Mouse (Mus musculus): Measurements from ENCODE around the gene Rnf10.

DNA sequence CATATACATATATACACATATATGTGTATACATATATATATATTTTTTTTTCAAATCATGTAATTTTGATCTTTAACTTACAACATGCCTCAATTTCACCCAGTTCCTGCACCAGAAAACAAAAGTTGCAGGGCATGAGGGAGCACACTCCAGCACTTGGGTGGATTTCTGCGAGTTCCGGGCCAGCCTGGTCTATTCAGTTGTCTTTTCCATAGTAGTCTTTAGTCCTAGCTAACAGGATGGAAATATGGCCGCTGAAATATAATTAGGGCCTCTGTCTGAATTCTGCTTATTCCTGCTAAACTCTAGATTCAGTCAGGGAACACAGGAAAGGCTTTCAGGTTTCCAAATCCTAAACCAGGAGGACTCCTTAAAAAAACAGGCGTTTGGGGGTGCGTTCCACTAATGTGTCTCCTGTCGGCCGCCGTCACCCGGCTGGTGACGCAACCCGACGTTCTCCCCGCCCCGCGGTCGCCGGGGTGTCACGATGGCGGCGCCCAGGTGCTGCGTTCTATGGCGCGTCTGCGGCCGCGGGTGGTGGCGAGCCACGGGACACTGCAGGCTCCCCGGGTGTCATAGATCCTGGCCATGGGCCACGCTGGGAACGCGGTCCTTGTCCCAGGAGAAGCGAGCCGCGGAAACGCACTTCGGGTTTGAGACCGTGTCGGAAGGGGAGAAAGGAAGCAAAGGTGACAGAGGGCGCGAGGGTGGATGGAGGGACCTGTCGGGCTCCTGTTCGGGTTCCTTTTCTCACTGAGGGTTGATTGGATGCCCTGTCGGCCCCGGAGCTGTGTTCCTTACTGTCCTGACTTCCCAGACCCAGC is 6.7 kb upstream of the Rnf10 start, which contains the start of gene Coq5:
- no peak for TF ChIP-seq MAX (IDR thresholded peaks at IDR 0.05; ENCODE audit: low read depth)
- peak; percentile 92 for TF ChIP-seq POLR2A (IDR thresholded peaks at IDR 0.05; ENCODE audit: insufficient read length, low read depth)
- TF ChIP-seq REST (IDR thresholded peaks at IDR 0.05; ENCODE audit: insufficient read depth, insufficient read length), result no peak
- TF ChIP-seq MYOG (IDR thresholded peaks at IDR 0.05; ENCODE audit: control insufficient read depth in 1 of 3, insufficient read depth in 1 of 3, insufficient read length in 2 of 3, low read depth in 2 of 3), result peak in 1 of 3 experiments; percentile 7
- no peak for TF ChIP-seq SRF (IDR thresholded peaks at IDR 0.05; ENCODE audit: control insufficient read depth, insufficient read length, low read depth)
- peak; percentile 83 for TF ChIP-seq POLR2AphosphoS2 (IDR thresholded peaks at IDR 0.05; ENCODE audit: insufficient read length, low read depth)
- TF ChIP-seq E2F4 (IDR thresholded peaks at IDR 0.05; ENCODE audit: insufficient read depth), result no peak

Data from myocyte (in vitro differentiated cells).